Mouse (Mus musculus) cerebellum, adult 9-11 months (tissue): ENCODE results near the gene Pde6g.

Experiments
- DNase-seq: peaks from one replicate; pipeline ENCODE4 v3.0.0; 2022

Gene Pde6g

DNA sequence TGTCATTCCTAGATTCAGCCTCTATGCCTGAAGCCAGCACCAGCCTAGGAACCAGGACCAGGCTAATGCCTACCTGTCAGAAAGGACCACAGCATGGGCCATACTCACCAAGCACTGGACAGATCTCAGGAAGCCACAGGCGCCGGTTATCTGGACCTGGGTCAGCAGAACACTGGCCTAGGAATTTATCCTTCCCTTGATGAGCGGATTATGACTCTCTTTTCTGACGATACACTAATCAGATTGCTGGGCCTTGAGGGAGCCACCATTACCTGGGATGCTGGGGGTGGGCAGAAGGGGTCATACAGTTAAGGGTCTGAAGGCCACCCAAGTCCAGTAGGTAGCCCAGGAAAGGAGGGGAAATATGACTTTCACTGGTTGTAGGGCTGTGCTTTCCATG is at the start of gene Pde6g:
Gene Pde6g (minus strand): TSS at position 195 of the 400 bp plus-strand sequence.
- no peak for DNase-seq

DNA sequence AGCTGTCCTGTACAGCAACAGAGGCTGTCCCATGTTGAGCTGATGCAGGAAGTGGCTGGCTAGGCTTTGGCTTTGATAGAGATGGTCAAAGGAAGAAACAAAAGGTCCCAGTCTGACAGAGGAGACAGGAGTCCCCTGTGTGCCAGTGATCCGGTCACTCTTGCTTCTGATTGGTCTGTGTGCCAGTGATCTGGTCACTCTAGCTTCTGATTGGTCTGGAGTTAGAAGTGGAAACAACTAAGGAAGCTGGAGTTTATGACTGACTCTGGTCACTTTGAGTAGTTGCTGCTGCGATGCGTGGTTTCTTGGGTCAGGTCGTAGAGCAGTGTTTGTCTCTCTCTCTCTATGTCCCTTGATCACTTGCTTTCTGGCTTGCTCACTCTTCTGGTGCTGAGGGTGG is 48.4 kb upstream of the Pde6g start:
- no peak for DNase-seq

DNA sequence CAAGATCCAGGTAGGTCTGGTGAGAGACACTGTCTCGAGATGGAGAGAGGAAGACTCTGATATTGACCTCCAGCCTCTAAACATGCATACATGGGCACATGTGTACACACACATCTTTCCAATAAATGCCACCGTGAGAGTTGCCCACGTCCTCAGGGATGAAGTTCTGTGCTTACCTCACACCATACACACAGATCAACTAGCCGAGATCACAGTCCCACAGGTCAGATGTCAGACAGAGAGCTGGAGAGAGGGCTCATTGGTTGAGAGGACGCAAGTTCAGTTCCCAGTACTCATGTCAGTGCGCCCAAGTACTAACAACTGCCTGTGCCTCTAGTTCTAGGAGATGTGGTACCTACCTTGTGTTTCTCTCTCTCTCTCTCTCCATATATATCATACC is 47.7 kb upstream of the Pde6g start:
- DNase-seq = no peak

DNA sequence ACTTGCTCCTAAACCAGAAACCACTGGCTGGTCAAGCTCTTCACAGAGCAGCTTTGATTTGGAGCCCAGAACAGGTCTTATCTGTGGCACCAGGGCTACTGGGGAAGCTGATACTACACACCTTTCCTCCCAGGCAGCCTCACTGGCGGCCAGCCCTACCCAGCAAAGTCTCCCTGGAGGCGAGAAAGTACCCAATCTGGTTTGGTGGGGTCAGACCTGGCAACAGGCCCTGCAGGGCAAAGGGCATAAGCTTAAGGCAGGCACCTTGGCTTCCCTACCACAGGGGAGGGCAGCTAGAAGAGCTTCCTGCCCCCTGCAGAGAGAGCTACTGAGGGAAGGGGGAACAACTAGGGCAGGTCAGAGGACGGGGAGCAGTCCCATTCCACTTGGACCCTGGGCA is 47.1 kb upstream of the Pde6g start:
- DNase-seq = no peak

DNA sequence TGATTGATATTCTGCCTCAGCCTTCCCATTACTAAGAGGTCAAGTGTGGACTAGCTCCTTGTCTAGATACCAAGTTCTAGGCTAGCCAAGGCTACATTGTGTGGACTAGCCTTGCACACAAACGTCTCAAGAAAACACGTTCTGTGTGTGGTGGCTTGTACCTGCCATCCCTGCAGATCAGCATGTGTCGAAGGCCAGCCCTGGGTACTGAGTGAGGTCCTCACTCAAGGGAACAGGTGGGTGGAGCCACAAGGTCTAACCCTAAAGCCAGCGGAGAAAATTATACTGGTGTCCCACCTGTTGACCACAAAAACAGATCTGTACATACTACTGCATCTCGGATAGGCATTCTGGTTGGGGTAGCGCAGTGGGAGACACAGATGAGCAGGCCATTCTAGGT is 46.6 kb upstream of the Pde6g start:
- DNase-seq = no peak

DNA sequence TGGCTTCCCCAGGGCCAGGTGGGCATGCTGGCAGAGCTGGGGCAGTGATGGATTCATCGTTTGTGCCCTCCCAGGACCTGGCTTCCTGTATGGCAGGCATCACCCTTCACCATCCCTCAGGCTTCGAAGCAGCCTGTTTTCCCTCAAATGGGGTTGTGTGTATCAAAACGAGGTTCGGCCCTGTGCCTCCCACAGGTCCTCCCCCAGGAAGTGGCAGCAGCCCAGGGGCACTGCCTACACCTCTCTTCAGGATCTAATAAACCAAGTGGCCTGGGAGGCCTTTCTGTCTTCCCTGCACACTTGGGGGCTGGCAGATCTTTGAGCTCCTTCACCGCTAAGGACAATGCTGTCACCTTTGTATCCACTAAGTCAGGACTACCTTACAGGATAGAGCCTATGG is 45.6 kb upstream of the Pde6g start:
- DNase-seq = no peak

DNA sequence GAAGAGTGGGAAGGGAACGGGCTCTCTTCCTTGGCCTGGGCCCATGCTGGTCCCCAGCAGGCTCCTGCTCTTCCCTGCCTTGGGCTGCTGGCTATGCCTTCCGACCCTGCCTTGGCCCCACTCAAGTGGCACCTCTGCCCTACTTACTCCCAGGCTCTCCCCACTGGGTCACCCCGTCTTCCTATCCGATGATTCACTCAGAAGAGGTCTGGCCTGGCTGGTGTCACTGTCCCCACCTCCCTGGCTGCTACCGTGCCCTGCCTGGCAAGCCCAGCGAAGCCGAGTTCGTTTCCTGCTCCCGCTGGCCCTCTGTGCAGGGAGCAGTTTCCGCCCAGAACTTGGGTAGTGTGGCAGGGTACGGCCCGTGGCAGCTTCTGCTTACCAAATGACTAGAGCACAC is 44.9 kb upstream of the Pde6g start:
- no peak for DNase-seq

DNA sequence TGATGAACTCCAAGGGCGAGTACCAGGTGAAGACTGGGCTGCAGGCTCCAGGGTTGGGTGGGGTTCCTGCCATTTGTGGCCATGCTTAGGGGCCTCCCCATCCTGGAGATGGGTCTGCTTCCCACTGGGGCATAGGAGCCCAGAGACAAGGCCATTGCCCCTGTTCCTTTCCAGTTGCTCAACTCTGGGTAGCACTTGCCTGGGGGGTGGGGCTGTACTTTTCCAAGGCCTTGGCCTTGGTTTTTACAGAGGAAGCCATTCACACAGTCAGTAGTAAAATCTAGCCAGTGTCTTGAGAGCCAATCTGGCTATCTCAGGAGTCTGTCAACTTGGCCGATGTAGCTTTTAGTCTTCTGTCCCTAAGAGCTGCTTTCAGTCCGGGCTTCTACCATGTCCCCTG is 44.1 kb upstream of the Pde6g start:
- DNase-seq = no peak

DNA sequence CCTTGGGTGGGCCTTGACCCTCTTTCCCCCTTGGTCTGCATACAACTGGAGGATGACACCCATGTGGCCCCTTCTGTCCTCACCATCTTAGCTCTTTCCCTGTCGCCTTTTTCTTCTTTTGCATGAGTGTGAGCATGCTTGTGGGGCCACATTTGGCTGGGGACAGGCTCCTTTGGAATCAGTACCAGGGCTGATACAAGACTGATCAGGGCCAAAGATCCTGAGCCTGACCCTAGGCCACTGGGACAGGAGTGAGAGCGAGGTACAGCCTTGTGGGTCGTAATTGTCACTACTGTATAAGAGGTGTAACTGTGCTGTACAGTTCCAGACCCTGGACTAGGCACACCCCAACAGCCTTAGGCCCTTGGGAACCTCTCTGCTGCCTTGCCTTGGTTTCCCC is 40.6 kb upstream of the Pde6g start:
- DNase-seq = no peak

DNA sequence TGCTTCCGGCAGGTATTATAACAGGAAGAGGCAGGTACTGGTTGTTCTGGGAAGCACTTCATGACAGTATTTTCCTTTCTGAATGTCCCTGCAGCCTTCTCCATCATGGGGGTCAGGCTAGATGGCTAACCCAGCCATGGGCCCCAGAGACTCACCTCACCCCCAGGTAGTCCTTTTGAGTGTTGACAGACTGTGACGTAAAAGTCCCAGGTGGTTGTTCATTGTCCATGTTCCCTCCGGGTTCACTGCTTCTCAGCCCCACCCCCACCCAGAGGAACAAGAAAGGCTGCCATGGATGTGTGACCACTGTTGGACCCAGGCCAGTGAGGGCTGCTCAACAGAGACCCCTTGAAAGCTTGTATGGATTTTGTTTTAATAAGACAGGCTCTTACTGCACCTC is 40.1 kb upstream of the Pde6g start:
- no peak for DNase-seq

DNA sequence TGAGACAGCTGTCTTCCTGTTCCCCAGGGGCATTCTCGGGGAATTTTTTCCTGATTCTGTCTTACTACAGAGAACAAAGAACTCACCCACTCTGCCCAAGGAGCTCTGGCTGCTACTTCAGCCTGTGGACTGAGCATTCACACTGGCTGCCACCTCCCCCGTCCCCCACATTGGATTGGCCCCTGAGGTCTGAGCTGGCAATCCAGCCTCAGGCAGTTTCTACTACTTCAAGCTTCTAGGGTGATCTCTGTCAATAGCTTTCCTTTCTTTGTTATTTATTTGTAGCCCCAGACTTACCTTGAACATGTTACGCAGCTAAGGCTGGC is 39.5 kb upstream of the Pde6g start:
- no peak for DNase-seq

DNA sequence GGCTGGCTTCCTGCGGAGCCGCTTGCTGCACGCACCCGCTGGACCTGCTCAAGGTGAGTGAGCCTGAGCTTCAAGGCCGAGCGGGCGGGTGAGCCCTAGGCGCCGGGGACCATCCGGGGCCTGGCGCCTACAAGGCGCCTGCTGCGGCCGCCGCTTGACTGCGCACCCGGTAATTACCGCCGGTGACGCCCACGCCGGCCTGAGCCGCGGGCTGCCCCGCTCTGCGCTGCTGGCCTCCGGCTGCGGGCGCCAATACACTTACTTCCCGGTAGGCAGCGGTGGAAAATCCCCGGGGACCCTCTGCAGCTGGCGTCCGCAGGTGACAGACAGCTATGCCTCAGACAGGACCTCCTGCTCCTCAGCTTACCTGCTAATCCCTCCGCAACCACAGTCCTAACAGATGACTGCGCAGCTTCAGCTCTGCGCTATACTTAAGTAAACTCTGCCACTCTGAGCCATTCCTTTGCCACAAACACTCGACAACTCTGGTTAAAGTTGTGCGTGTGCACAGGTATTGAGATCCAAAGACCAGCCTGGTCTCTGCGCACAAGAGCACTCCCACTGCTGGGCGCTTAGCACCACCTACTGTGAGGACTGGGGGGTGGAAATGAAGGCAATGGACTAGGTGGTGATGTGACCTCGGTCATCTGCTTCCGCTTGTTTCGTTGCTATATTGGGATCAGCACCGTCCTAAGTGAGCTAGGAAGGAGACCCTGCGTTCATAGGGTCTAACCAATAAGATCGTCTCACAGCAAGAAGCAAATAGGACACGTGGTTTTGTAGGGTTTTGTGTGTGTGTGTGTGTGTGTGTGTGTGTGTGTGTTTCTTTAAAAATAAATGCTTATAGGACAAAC is 39.0 kb upstream of the Pde6g start:
- DNase-seq = no peak

DNA sequence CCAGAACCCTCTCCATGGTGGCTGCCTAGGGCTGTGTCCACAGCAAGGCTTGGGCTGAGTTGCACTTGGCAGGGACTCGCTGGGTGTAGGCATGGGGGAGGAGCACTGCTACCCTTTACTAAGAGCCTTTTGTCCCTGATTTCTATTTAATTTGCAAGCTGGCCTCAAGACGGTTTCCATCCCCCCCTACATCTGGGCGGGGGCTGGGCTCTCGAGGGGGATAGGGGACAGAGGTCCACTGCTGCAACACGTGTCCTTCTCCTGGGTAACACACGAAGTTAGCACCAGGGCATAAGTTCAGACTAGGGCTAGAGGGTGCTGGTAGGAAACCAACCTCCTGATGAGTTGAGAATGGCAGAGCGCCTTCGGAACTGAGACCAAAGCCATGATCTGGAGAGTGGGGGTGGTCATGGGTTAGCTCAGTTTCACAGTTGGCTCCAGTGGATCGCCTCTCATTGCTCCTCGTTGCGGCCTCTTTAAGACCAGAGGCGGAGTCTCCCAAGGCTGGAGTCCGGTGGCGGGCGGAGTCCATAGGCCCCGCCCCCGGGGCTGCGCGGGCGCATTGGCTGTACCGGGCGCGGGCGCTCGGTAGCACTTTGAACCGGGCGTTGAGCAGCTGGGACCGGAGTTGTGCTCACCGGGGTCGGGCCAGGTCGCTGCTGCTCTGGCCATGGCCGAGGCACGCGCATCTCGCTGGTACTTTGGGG is 38.2 kb upstream of the Pde6g start, which contains the start of gene Slc25a10:
Gene Slc25a10 (plus strand): TSS at position 524 of the 707 bp plus-strand sequence.
- peak; percentile 89 for DNase-seq

DNA sequence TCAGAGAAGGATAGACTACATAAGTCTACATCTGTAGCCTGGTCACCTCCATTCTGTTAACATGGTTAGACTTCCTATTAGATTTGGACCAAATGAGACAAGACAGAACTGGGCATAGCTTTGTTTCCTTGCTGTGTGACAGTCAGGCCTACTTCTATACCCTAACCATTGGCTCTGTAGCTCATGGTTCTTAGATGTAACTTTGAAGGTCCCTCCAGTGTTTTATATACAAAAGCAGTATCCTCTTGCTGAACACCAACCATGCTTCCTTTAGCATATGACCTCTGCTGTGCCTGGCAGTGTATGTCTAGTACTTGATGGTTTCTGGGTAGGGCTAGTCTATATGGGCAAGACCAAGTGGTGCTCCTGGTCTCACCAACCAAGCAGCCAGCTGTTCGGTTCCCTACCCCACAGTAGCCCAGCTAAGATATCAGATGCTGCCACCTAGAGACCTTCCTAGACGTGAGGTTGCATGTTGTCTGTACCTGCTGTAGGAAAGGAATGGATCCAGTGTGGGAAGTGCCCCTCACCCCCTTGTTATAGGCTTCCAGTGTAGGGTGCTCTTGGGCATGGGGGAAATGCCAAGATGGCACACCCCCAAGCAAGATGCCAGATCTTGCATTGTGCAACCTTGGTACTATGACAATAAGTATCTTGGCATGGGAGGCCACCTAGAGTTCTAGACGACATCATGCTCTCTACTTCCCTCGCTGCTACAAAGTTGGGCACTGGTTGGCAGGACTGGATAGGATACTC is 37.2 kb upstream of the Pde6g start:
- peak; percentile 54 for DNase-seq

DNA sequence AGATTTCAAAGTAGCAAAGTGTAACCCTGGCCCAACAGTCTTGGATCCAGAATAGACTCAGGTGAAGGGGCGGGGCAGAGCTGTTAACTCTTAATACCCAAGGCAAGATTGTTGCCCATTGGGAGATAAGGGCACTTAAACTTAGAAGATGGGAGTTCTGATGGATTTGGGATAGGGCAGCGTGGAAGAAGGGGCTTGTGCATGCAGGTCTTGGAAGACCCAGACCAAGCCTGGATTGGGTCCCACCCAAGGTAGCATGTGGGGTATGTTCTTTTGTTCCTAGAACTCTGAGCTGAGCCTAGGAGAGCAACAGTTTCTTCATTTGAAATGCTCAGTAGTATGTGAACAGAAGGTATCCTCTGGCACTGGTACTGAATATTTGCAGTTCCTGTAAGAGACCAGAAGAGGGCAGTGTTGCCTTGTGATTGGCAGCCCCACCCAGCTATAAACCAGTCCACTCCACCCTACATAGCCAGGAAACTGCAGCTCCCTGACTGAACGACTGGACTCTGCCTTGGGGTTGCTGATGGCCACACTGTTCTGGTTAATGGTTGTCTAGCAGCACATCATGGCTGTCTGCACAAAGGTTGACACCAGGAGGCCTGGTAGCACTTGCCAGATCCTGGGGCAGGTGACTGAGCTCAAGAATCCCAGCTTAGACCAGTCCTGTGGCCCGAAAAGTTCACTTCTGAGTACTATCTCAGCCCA is 35.9 kb upstream of the Pde6g start:
- DNase-seq = peak; percentile 81

DNA sequence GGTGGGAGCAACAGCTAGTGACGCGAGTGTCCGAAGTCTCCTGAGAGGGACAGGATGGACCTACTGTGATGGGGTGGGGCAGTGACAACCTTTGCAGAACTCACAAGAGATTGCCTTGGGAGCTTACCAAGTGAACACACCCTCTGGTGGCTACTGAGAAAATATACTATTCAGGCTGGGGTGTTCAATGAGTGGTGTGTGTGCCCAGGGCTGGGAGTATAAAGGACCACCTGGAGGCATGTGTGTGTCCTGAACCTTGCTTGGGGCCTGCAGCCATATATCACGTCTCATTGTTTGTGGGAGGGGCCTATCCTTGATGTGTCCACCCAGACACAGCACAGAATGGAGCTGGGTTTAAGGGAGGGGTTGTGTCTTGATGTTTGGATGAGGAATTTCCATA is 35.2 kb upstream of the Pde6g start:
- no peak for DNase-seq

DNA sequence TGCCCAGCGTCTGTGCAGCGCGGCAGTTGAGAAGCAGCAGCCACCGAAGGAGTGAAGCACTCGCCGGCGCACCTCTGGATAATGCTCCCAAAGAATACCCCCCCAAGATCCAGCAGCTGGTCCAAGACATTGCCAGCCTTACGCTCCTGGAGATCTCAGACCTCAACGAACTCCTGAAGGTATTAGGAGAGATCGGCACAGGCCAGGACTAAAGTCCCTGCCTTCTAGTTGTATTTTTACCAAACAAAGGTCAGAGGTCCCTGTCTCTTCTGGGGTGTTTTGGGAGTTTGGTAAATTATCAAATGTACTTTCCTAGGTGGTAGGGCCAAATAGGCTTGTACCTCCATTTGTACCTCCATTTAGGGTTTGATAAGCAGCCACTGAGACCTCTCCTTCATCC is 32.0 kb upstream of the Pde6g start:
- no peak for DNase-seq

DNA sequence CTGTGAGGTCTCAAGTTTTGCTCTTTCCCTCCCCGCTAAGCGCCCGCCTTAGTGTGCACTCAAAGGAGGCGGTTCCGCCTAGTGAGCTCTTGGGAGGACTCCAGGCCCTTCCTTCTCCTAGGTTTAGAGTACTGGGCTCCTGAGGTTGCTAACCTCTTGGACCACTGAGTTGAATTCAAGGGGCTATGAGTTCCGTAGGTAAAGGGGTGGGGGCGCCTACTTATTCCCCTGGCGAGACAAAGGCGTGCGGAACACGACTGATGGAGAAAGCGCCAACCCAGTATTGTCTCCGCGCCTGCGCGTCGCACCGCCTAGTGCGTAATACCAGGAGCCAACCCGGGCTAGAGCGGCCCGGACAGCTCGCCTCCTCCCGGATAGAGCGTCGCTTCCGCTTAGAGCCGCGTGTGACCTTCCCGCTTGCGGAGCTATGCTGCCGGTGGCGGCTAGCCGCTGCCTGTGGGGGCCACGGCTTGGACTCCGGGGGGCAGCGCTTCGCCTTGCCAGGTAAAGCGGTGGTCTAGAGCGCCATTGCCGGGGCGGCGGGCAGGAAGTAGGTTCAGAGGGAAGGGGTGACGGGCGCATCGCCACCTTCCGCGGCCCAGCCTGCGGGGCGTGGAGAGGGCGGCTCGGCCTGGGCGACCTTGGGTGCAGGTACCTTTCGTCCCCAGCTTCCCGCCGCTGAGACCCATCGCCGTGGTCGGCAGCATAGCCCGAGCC is 31.1 kb upstream of the Pde6g start, which contains the start of gene Mrpl12:
Gene Mrpl12 (plus strand): TSS at position 349 of the 717 bp plus-strand sequence.
- DNase-seq = peak; percentile 91

DNA sequence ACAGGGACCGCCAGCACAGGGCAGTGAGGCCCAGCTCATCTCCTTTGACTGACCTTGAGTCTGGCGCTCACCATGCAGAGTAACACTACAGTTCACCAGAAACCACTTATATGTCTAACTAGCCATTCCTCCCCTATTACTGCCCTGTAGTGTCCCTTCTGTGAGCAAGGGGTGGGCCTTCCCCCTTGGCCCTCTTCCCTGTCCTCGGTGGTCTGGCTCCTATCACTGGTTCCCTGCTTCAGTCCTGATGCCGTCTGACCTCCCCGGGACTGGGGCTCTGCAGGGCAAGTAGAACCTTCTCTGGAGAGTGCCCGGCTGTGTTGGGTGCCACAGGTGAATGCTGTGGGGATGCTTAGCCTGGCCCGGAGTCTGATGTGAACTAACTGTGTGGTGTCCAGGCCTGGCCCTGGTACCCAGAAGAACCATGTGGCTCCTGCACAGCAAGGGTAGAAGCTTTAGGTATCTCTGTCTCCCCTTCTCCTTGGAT is 30.2 kb upstream of the Pde6g start:
- peak; percentile 54 for DNase-seq

DNA sequence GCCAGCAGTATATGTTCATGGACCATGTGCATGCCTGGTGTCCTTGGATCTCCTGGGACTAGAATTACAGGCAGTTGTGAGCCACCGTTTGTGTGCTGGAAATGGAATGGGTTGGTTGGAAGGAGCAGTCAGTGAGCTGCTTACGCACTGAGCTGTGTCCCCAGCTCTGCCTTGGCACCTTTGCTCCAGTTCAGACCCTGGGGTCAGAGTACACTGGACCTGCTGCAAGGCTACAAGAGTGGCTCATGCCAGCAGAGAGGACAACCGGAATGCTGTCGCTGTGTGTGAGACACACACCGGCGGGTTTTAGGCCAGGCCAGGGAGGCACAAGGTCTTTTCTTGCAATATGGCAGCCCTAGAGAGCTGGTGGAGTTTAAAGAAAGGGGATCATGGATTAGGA is 18.8 kb upstream of the Pde6g start:
- DNase-seq = no peak

DNA sequence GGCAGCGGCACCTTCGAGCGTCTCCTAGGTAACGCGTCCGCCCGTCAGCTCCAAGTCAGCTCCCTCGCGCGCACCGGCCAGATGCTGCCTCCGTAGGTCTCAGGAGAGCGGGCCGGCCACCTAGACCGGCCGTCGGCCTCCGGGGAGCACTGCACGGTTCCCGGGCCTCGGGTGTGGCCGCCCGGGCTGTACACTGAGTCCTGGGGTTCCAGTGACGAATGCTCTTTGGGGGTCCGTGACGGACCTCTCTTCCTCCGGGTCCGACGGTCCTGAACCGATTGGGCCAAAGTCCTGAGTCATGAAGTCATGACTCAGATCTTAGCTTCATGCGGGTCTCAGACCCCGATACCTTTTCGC is 14.4 kb upstream of the Pde6g start:
- no peak for DNase-seq

DNA sequence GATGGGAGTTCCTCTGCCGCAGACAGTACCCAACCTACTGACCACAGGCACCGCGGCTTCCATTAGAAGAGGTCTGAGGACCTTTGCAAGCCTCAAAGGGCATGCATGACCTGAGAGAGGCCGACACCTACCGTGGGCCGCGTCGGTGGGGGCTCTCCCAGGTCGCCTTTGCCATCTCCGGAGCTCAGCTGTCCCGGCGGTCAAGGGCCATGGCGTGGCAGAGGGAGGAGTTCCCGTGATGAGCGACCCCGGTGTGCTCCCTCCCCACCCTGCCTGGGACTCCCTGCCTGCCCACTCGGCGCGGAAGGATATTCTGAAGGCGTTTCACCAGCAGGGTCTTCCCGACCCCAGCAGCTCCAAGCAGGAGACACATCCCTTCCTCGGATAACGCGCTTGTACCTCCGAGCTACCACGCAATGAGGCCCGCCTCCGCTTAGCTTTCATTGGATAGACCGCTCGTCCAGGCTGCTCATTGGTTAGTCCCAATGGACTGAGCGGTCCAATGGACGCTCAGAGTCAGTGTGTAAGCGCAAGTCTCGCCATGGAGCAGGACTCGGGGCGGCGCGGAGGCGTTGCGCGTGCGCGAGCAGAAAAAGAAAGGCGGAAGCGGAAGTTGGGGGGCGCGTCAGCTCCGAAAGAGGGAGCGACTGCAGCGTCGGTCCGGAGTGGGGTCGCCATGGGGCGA is 13.9 kb upstream of the Pde6g start, which contains the start of gene Arl16:
Gene Arl16 (minus strand): TSS at position 557 of the 685 bp plus-strand sequence.
- peak; percentile 94 for DNase-seq
